Mouse (Mus musculus) gastrocnemius, adult 8-10 months (tissue): Measurements from ENCODE around the gene Zfp143. TPM values are rescaled to one million over a fixed set of nuclear protein-coding genes. Genes with fewer than 3 reads are reported as not detected.
"Not testable (repeated sequence)": the region's sequence is repeated elsewhere in the genome, so short reads cannot be mapped to it uniquely, and the experiment has no call there.

Source experiments
- DNase-seq, 2 experiments: peaks; one replicate each; pipeline ENCODE4 v3.0.0; 2022; ENCODE audit warnings: low spot score in 2 of 2
- total RNA-seq, 4 experiments: library from RNA; stranded (reverse); gene quantifications; 2 replicates each; pipeline ENCODE4 v1.2.4; 2022

Gene Zfp143
- total RNA-seq, 4 experiments from 2014 or later = 7.2 to 12.1 (median 10.4) TPM

GRCm38 (mm10) chr7:110096332-110096731, 35.3 kb downstream of the Zfp143 start:
- DNase-seq = no peak

GRCm38 (mm10) chr7:110097106-110097793, 36.2 kb downstream of the Zfp143 start:
- DNase-seq = no peak

- DNase-seq = no peak
These were observed 39.8 kb downstream of the Zfp143 start for GRCm38 (mm10) chr7:110100854-110101253.

- no peak for DNase-seq
These were observed 40.2 kb downstream of the Zfp143 start for GRCm38 (mm10) chr7:110101266-110101665.

GRCm38 (mm10) chr7:110105041-110105440, 44.0 kb downstream of the Zfp143 start:
- DNase-seq = no peak

GRCm38 (mm10) chr7:110106633-110107032, 45.6 kb downstream of the Zfp143 start:
- DNase-seq = no peak

- not testable (repeated sequence) for DNase-seq
These were observed 47.5 kb downstream of the Zfp143 start for GRCm38 (mm10) chr7:110108524-110108923.

- peak; percentile 51 to 57 for DNase-seq
These were observed 48.1 kb downstream of the Zfp143 start for GRCm38 (mm10) chr7:110108967-110109610.

- DNase-seq = no peak
These were observed 49.1 kb downstream of the Zfp143 start for GRCm38 (mm10) chr7:110110061-110110656.

- DNase-seq = no peak
These were observed 53.7 kb downstream of the Zfp143 start for GRCm38 (mm10) chr7:110114699-110115098.

GRCm38 (mm10) chr7:110116731-110117291, 55.8 kb downstream of the Zfp143 start:
- DNase-seq = peak; percentile 29 to 45

- DNase-seq = no peak
These were observed 57.4 kb downstream of the Zfp143 start for GRCm38 (mm10) chr7:110118448-110118847.

- no peak for DNase-seq
These were observed 59.3 kb downstream of the Zfp143 start for GRCm38 (mm10) chr7:110120157-110120784.

GRCm38 (mm10) chr7:110121162-110121515, 60.1 kb downstream of the Zfp143 start:
- no peak for DNase-seq

- DNase-seq = peak; percentile 99
These were observed 60.7 kb downstream of the Zfp143 start, which contains the start of gene Wee1 for GRCm38 (mm10) chr7:110121516-110122288. Wee1 (plus strand) TSS chr7:110122046.

GRCm38 (mm10) chr7:110122289-110122564, 61.2 kb downstream of the Zfp143 start:
- no peak for DNase-seq

GRCm38 (mm10) chr7:110122565-110123422, 61.8 kb downstream of the Zfp143 start:
- peak; percentile 45 to 75 for DNase-seq

GRCm38 (mm10) chr7:110123844-110124555, 63.0 kb downstream of the Zfp143 start:
- no peak for DNase-seq

- no peak for DNase-seq
These were observed 67.5 kb downstream of the Zfp143 start for GRCm38 (mm10) chr7:110128566-110128965.

GRCm38 (mm10) chr7:110132272-110132671, 71.3 kb downstream of the Zfp143 start:
- not testable (repeated sequence) for DNase-seq
